Mouse (Mus musculus) neural tube, embryonic 10.5 days (tissue): ENCODE measurements at regions not wholly inside any gene's neighbourhood (a gene's known extent, or its start where the extent isn't known, plus 50 kb on each side); places are given as distances from the start of the nearest gene placed in this dataset.

Experiments used
- DNase-seq: peaks from one replicate; pipeline ENCODE4 v3.0.0-alpha.2; 2017; ENCODE audit warnings: low spot score; ENCODE audit errors: extremely low spot score

- DNase-seq, result no peak
These were observed 173.5 kb downstream of the 1500009L16Rik start for GRCm38 (mm10) chr10:83896160-83896559.

GRCm38 (mm10) chr10:83897558-83897957 is 174.9 kb downstream of the 1500009L16Rik start:
- DNase-seq, result no peak

DNA sequence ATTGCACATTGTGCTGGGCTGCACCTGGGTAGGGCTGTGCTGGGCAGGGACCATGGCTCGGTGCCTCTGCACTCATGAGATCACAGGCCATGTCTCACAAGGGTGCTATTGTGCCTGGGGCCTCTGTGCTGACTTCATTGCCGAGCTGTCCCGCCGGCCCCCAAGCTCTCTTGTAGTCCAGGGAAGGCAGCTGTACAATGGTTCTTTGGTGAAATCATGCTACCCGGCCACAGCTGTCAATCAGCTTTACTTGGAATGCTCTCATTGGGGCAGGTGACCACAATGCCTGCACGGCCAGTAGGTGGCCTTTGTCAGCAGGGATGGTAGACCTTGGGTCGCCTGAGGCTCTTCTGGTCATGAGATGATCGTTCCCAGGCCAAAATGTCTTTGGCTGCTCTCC is 184.1 kb downstream of the 1500009L16Rik start:
- no peak for DNase-seq

DNA sequence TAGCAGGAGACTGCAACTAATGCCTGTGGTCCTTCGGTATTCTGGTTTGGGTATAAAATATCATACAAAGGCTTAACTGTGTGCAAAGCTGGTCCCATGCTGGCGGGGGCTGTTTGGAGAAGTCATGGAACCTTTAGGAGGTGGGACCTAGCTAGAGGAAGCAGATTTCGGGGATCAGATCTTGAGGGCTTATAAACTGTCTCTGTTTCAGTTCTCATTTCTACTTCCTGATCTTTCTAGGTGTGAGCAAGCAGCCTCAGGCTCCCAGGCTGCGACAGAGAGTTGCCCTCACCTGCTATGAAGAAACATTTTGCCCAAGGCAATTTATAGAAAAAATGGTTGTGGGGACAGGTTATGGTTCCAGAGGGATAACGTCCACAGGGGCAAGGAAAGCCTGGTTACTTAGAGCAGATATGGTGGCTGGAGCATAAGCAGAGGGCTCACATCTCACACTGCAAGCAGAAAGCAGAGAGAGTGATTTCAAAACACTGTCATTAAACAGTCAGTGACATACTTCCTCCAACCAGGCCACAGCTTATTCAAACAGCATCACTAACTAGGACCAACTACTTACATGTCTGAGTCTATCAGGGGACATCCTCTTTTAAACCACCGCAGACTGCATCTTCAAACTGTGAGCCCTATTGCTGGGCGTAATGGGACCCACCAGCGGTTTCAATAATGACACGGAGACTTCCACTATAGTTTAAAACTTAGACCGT is 188.1 kb downstream of the 1500009L16Rik start:
- DNase-seq, result no peak

GRCm38 (mm10) chr10:83914401-83915132 is 191.9 kb downstream of the 1500009L16Rik start:
- peak; percentile 61 for DNase-seq

DNA sequence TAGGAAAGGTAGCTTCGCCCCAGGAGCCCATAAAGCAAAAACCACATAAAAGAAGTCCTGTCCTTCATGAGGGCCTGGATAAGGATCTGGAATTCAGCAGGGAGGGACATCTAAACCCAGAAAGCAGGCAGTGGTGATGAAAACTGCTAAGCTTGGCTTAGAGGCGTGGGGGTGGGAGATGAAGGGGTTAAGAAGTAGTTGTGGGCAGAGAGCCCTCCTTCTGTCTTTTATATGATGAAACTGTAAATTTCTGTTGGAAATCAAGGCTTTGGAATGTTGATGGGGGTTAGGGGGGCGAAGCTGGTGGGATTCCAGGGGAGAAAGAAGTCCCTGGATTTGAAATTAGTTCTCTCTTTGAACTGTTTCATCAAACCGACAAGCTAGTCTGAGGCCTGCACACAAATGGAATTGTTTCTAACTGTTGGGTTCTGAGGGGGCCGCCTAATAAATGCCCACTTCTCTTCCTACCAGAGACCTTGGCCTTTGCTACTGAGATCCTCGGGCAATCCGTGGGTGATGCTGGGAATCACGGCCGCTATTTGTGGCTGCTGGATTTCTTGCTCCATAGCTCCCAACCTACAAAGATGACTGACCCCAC is 192.6 kb downstream of the 1500009L16Rik start:
- peak; percentile 27 for DNase-seq

GRCm38 (mm10) chr10:83926990-83927389 is 204.3 kb downstream of the 1500009L16Rik start:
- DNase-seq, result no peak

GRCm38 (mm10) chr10:83927554-83927953 is 204.9 kb downstream of the 1500009L16Rik start:
- DNase-seq, result no peak

- no peak for DNase-seq
These were observed 209.1 kb downstream of the 1500009L16Rik start for GRCm38 (mm10) chr10:83931758-83932157.

DNA sequence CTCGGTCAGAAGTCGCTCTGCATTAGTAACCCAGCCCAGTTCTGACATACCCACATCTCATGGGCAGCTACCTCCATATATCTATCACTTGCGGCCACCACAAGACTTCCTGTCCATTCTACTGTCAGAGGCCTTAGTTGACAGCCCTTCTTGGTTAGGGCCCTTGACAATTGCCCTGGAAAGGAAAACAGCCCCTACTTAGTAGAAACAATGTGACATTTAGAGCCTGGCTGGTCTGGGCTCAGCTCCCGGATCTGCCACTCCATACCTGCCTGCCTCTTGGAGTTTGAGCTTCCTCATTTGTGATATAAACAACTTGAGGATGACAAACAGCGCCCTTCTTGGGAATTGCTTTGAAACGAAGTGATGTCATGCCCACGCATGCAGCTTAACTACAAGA is 210.5 kb downstream of the 1500009L16Rik start:
- no peak for DNase-seq

DNA sequence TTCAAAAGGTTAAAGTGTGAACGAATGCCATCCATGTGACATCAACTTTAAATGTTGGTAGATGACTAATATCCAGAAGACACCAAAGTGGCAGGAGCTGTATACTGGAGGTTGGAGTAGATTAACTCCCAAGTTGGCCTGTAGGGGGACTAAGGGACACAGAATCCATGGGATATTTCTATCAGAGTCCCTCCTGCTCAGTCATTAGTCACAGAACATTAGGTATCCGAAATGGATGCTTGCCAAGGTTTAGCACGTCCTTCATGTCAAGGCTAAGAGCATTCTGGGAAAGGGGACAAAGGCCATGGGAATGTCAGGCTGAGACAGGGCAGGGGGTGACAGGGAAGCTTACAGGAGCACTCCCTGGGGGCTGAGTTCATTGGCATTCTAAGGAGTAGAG is 211.8 kb downstream of the 1500009L16Rik start:
- no peak for DNase-seq

- DNase-seq, result no peak
These were observed 214.5 kb downstream of the 1500009L16Rik start for GRCm38 (mm10) chr10:83937168-83937567.

DNA sequence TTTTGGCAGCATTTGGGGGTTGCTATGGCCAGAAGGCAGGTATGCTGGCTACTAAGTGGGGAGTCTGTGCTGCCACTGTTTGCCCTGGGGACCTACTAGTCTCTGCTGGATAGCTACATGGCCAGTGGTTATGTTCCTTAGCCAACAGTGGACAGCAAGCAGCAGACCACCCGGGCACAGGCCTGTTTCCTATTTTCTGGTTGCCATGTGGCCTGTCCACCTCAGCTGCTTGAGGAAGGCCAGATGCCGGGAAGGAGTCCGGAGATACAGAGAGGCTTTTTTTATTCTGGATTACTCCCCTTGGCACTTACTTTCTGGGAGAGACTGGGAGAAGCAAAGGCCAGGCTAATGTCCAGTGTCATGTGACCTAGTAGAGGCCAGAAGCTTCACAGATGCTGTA is 219.4 kb downstream of the 1500009L16Rik start:
- DNase-seq, result no peak

GRCm38 (mm10) chr10:83944158-83944557 is 221.5 kb downstream of the 1500009L16Rik start:
- no peak for DNase-seq

- no peak for DNase-seq
These were observed 222.2 kb downstream of the 1500009L16Rik start for GRCm38 (mm10) chr10:83944897-83945296.

DNA sequence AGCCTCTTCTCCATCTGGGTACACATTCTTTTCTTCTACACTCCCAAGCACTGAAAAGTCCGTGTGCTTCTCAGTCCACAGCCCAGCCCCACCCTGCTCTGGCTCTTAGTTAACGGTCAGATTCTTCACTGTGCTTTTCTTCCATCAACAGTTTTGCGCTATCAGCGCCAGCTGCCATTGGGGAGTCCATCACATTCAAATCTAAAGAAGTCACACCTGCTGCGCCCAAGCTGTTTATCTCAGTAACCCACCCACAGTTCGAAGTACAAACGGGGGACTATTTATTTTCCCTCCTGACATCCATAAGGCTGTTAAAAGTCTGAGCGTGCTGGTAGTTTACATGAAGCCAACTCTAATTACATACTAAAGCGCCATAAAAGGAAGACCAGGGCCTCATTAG is 222.8 kb downstream of the 1500009L16Rik start:
- no peak for DNase-seq

GRCm38 (mm10) chr10:83946186-83947176 is 223.8 kb downstream of the 1500009L16Rik start:
- no peak for DNase-seq

DNA sequence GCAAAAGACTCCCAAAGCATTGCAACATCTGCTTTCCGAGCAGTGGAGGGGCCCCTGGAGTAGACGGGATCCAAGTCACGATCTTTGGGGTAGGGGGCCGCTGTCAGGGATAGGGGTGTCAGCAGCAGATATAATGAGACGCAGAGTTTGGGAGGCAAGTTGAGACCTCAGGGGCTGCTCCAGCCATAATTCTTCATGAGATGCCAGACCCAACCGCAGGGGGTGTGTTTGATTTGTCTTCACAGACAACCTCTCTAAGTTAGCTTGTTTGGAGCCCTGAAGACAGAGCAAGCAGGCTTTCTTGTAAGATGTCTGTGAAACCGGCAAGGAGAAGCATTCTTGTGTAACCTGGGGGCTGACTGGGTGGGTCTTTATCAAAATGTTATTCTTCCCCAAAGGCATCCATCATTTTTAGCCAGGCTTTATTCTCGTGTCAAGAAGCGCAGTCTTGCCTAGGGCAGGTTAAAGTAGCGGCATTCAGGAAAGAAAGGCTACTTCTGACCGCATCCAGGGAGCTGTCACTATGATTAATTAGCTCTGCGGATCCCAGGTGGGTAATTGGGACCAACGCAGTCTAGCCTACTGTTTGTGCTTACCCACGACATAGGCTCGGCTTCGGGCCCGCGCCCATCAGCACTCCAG is 234.6 kb downstream of the 1500009L16Rik start:
- peak; percentile 57 for DNase-seq

DNA sequence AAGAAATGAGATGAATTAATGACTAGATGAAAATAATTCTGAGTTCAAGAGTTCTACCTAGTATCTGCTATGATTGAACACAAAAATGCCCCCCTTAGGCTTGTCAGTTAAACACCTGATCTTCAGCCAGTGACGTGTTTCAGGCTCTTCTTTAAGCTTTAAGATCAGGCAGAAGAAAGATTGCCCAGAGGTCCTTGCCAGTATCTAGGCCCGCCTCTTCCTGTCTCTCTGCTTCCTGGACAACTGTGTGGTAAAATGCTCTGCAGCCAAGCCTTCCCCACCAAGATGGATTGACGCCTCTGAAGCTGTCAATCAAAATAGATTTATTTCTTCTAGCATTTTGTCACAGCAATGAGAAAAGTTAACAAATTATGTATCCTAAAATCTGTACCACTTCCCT is 235.7 kb downstream of the 1500009L16Rik start:
- DNase-seq, result no peak

GRCm38 (mm10) chr10:83958826-83959225 is 236.2 kb downstream of the 1500009L16Rik start:
- DNase-seq, result no peak
